26 mouse cellular contexts compared by ENCODE assay signal in the genomic region with DNA sequence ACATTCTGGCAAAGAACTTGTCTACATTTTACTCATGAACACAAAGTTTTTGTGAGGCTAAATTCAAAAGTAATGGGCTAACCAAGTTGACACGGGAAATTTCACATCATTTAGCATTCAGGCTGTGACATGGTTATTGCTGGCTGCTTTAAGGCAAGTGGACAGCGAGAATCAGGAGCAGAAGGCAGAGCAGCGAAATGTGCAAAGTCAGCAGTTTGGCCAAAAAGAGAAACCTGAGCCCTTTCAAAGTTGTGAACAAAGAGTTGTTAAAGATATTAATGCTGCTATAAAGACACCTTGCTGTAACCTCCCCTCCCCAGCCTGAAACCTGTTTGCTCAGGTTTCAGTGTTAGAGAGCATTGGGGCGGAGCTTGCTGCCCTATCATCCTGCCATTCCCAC.
"Had no signal": no experiment of that assay in that cellular context is flagged by ENCODE, and none has a peak within 500 bp of the region (broad histone marks: within the 10 kb centered on the region; RNA-seq: fewer than 3 reads in every experiment).

No protein-coding gene starts in this region.

- H3K4me1 ChIP-seq: embryonic facial prominence, embryonic 10.5 days; embryonic facial prominence, embryonic 12.5 days; embryonic facial prominence, embryonic 15.5 days; forebrain, embryonic 10.5 days; forebrain, embryonic 12.5 days; forebrain, embryonic 13.5 days; forebrain, embryonic 15.5 days; heart, embryonic 10.5 days had no signal

- H3K27me3 ChIP-seq: embryonic facial prominence, embryonic 12.5 days; embryonic facial prominence, embryonic 13.5 days; embryonic facial prominence, embryonic 15.5 days; forebrain, embryonic 12.5 days; forebrain, embryonic 13.5 days; forebrain, embryonic 15.5 days had no signal

- H3K4me2 ChIP-seq: embryonic facial prominence, embryonic 12.5 days; embryonic facial prominence, embryonic 13.5 days; embryonic facial prominence, embryonic 15.5 days; forebrain, embryonic 12.5 days; forebrain, embryonic 13.5 days; forebrain, embryonic 15.5 days; heart, embryonic 11.5 days had no signal

- H3K9me3 ChIP-seq: embryonic facial prominence, embryonic 10.5 days; embryonic facial prominence, embryonic 12.5 days; embryonic facial prominence, embryonic 13.5 days; embryonic facial prominence, embryonic 15.5 days; forebrain, embryonic 10.5 days; forebrain, embryonic 12.5 days; forebrain, embryonic 13.5 days; forebrain, embryonic 15.5 days; heart, embryonic 10.5 days had no signal

- H3K9ac ChIP-seq: embryonic facial prominence, embryonic 12.5 days; embryonic facial prominence, embryonic 13.5 days; embryonic facial prominence, embryonic 15.5 days; forebrain, embryonic 12.5 days; forebrain, embryonic 13.5 days; forebrain, embryonic 15.5 days; forebrain, postnatal 0 days had no signal

- H3K4me3 ChIP-seq: embryonic facial prominence, embryonic 10.5 days; embryonic facial prominence, embryonic 12.5 days; embryonic facial prominence, embryonic 13.5 days; embryonic facial prominence, embryonic 15.5 days; erythroblast, embryonic 14.5 days; forebrain, embryonic 10.5 days; forebrain, embryonic 12.5 days; forebrain, embryonic 13.5 days; forebrain, embryonic 15.5 days; gastrocnemius, adult 2 months; heart, adult 2 months; heart, embryonic 10.5 days had no signal

- H3K27ac ChIP-seq: embryonic facial prominence, embryonic 10.5 days; embryonic facial prominence, embryonic 12.5 days; embryonic facial prominence, embryonic 13.5 days; embryonic facial prominence, embryonic 15.5 days; forebrain, embryonic 10.5 days; forebrain, embryonic 12.5 days; forebrain, embryonic 13.5 days; forebrain, embryonic 15.5 days; gastrocnemius, adult 2 months; heart, adult 2 months; heart, embryonic 10.5 days had no signal

- DNase-seq: cerebellum, adult 9-10 months; cerebellum, adult 9-11 months; cerebellum, postnatal 10 days; cerebellum, postnatal 14 days; cerebellum, postnatal 25 days; cerebellum, postnatal 36 days; embryo, embryonic 11 days; forebrain, postnatal 0 days; gastrocnemius, adult 2 months; gastrocnemius, postnatal 10 days; gastrocnemius, postnatal 14 days; gastrocnemius, postnatal 25 days; gastrocnemius, postnatal 36 days; heart, adult 18-20 months; heart, adult 2 months had no signal

- H3K36me3 ChIP-seq: embryonic facial prominence, embryonic 10.5 days; embryonic facial prominence, embryonic 12.5 days; embryonic facial prominence, embryonic 13.5 days; embryonic facial prominence, embryonic 15.5 days; forebrain, embryonic 10.5 days; forebrain, embryonic 12.5 days; forebrain, embryonic 15.5 days; heart, embryonic 10.5 days had no signal
